Mouse (Mus musculus) embryo, embryonic 11 days (tissue): ENCODE data around the gene Olfr303.
"Not testable (repeated sequence)": the region's sequence is repeated elsewhere in the genome, so short reads cannot be mapped to it uniquely, and the experiment has no call there.

Experiments
- DNase-seq: peaks from one replicate; pipeline ENCODE4 v3.0.0-alpha.2; 2015

The Olfr303 gene

DNA sequence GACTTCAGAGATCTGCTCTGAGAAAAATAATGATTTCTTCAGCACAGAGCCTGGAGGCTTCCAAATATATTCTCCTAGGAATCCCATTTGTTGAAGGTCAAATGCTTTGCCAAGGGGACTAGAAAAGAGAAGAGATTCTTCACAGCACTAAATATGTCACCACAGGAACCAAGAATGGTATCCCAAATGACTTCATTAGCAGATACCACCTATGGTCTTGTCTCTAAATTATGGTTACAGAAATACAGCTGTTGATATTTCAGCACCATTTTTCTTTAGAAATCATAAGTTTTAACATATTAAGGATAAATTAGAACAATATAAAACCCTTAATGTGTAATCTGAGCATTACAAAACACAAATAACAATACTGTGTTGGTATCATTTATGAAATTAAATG, at the start of gene Olfr303:
TSS of gene Olfr303 (minus strand) at position 101 of the 400 bp plus-strand sequence.
- no peak for DNase-seq

GRCm38 (mm10) chr7:86403546-86403945, 6.0 kb upstream of the Olfr303 start, which contains the start of gene Olfr301:
Gene Olfr301 (plus strand): TSS chr7:86403846.
- DNase-seq = no peak

GRCm38 (mm10) chr7:86386558-86386957, 11.0 kb downstream of the Olfr303 start, which contains the start of gene Olfr304:
Gene Olfr304 (minus strand): TSS chr7:86386658.
- DNase-seq = no peak

DNA sequence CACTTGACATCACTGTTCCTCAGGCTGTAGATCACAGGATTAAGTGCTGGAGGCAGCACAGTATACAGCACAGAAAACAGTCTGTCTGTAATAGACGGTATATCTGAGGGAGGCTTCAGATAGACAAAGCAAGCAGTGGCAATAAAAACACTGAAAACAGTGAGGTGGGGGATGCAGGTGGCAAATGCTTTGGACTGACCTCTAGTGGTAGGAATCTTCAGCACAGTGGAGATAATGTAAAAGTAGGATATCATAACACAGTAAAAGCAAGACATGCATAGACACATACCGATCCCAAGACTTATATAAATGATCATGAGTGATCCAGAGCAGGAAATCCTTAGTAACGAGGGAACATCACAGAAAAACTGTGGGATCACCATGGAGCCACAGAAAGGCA, 11.8 kb downstream of the Olfr303 start:
- peak; percentile 1 for DNase-seq

DNA sequence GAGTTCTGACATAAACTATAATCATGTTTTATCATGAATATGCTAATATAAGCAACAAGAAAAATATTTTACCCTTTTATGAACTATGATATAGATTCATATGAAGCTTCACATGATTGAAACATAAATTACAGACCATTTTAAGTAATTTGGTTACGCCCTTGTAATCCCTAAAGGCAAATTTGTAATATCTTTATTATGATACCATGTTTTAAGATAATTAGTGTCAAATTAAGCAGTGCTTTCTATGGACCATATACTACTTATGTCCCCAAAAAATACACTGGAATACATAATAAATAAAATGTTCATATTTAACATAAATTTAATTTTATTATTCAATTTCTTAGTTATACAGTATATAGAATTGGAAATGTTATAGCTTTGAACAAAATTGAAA, 30.8 kb downstream of the Olfr303 start, which contains the start of gene Olfr305:
TSS of gene Olfr305 (minus strand) at position 101 of the 400 bp plus-strand sequence.
- no peak for DNase-seq

GRCm38 (mm10) chr7:86346296-86346695, 51.3 kb downstream of the Olfr303 start:
- DNase-seq = not testable (repeated sequence)

DNA sequence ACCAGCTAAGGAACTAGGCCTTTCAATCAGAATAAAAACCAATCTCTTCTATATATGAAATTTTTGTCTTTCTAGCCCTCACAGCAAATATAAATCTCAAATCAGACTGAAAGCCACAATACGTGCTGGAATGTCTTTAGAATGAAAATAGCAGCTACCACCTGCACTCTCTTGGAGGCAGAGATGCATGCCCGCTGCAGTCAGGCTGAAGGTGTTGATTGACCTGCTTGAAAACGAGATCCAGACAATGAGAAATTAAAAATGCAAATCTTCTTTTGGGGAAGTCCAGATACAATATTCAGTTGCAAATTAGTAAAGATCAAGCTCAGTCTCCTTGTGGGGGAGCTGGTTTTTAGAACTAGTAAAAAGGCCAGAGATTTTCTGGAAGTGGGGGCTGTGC, 53.3 kb downstream of the Olfr303 start:
- DNase-seq = no peak

DNA sequence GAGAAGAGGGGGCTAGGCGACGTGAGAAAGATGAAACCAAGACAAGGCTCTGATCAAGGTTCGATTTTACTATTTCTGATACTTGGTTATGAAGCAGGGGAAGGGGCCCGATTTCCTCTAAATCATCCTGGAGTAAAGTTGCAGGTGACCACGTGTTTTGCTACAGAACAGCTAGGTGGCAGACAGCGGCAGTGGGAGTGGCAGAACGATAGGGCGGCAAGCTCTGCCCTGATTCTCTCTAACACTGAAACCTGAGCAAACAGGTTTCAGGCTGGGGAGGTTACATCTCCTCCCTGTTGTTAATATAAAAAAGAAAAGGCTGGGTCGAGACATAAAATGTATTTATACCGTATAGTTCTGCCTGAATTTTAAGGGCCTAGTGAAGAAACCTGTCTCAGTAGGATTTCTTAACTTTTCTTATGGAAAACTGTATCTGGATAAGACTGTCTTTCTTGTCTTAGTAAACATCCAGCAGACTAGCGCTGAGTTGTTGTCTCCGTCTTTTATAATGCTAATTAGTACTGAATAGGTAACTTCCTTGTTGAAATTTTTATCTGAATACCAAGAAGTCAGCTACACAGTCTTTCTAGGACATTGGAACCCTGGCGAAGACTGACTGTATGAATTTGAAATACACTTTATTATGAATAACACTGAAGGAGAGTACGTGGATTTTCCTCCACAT, 54.6 kb downstream of the Olfr303 start:
- no peak for DNase-seq
